Mouse (Mus musculus): ENCODE data around the gene Gm20458. TPM values are rescaled to one million over a fixed set of nuclear protein-coding genes. Genes with fewer than 3 reads are reported as not detected.

Gm20458 gene
- polyA plus RNA-seq, 1 experiment from 2014 or later, result 5.8 TPM

DNA sequence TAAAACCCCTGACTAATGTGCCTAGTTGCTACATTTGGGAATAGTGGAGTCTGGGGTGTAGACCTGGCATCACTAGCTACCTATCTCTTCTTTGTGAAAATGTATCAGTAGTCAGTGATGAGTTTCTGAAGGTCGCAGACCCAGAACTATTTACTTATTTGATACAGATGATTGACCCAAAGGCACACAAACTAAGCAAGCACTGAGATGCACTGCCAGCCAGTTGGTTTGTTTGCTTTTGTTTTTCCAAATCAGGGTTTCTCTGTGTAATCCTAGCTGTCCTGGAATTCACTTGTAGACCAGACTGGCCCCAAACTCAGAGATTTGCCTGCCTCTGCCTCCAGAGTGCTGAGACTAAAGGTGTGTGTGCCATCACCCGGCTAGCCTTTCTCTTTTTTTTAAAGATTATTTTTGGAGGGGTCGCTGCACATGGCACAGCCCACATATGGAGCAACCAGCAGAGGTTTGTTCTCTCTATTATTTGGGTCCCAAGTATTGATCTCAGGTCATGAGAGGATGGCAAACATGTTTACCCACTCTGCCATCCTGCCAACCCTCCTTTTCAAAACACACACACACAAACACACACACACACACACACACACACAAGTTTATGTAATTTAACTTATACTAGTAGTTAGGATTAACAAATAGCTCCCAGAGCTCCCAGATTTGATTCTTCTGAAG is 15.2 kb upstream of the Gm20458 start:
- Histone ChIP-seq H3K36me3 (replicated peaks; ENCODE audit: insufficient read depth, low read length) (no peaks in the 10 kb centered on the region), H3K4me3 (ENCODE audit: low read depth, low read length) (no peak overlapping the region), H3K9me3 (ENCODE audit: low read length) (no peaks in the 10 kb centered on the region), H3K9ac (replicated peaks) (no peak overlapping the region), H3K27ac (ENCODE audit: low read depth) (peak overlapping the region; percentile 89), H3K27me3 (ENCODE audit: insufficient read depth, low read length) (0 out of 2 replicates have a peak, but pooled peaks cover 6% of the 10 kb centered on the region), H3K4me2 (ENCODE audit: low read depth, low read length) (0 out of 2 replicates have a peak overlapping the region, but pooled peaks have one; percentile 27), H3K4me1 (ENCODE audit: insufficient read depth) (no peaks in the 10 kb centered on the region)
- TF ChIP-seq CTCF (IDR thresholded peaks at IDR 0.05; ENCODE audit: low read depth) (no peak), EP300 (IDR thresholded peaks at IDR 0.05; ENCODE audit: low read depth) (peak; percentile 61; the same call in 1 of the 2 replicates)
- ATAC-seq, result peak; percentile 76
- 42% methylated on average over 3 of the region's 3 CpGs for WGBS (ENCODE audit: insufficient replicate concordance)
- no peak for DNase-seq

DNA sequence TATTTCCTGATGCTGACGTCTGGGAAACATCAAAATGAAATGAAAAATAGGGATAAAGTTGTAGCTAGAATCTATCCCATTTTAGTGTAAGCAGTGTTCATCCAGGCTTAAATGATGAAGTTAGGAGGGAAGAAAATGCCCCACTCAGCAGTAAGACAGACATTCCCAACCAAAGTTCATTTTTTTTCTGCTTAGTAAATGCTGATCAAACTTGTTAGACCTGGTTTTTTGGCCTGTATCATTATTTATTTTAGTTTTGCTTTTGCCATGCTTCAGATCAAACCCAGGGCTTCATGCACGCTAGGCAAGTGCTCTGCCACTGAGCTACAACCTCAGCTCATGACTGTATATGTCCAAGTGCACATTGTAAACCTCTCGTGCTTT is 14.7 kb upstream of the Gm20458 start:
- no peaks in the 10 kb centered on the region for H3K4me1 ChIP-seq (ENCODE audit: insufficient read depth)
- ATAC-seq (no peak), DNase-seq (no peak)
- no peak overlapping the region for H3K9ac ChIP-seq (replicated peaks)
- no peaks in the 10 kb centered on the region for H3K36me3 ChIP-seq (replicated peaks; ENCODE audit: insufficient read depth, low read length)
- no peaks in the 10 kb centered on the region for H3K9me3 ChIP-seq (ENCODE audit: low read length)
- TF ChIP-seq EP300 (IDR thresholded peaks at IDR 0.05; ENCODE audit: low read depth), result no peak
- TF ChIP-seq CTCF (IDR thresholded peaks at IDR 0.05; ENCODE audit: low read depth), result no peak
- H3K4me3 ChIP-seq (ENCODE audit: low read depth, low read length), result no peak overlapping the region
- 61% methylated on average over 3 of the region's 3 CpGs for WGBS (ENCODE audit: insufficient replicate concordance)
- H3K27me3 ChIP-seq (ENCODE audit: insufficient read depth, low read length), result 0 out of 2 replicates have a peak, but pooled peaks cover 6% of the 10 kb centered on the region
- peak overlapping the region; percentile 89; the same call in 1 of the 2 replicates for H3K27ac ChIP-seq (ENCODE audit: low read depth)
- H3K4me2 ChIP-seq (ENCODE audit: low read depth, low read length), result no peak overlapping the region

DNA sequence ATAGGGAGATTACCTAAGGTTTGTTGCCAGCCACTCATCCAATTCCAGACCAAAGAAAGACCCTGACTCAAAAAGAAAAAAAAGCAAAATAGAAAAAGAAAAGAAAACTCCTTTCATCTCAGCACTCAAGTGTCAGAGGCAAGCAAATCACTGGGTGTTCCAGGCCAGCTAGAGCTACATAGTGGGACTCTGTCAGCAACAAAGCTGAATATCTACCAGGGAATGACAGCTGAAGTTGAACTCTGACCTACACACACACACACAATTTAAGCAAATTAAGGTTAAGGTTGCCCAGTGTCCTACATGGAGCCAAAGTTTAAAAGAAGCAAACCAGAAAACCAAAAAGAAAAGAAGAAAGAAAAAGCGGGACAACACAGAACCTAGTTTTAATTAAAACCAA is 12.6 kb upstream of the Gm20458 start:
- H3K27me3 ChIP-seq (ENCODE audit: insufficient read depth, low read length), result no peaks in the 10 kb centered on the region
- no peak overlapping the region for H3K4me2 ChIP-seq (ENCODE audit: low read depth, low read length)
- TF ChIP-seq CTCF (IDR thresholded peaks at IDR 0.05; ENCODE audit: low read depth), result no peak
- no peak for TF ChIP-seq EP300 (IDR thresholded peaks at IDR 0.05; ENCODE audit: low read depth)
- no peaks in the 10 kb centered on the region for H3K9me3 ChIP-seq (ENCODE audit: low read length)
- WGBS (ENCODE audit: insufficient replicate concordance), result 82% methylated on average over 1 of the region's 1 CpGs
- H3K4me3 ChIP-seq (ENCODE audit: low read depth, low read length), result no peak overlapping the region
- H3K36me3 ChIP-seq (replicated peaks; ENCODE audit: insufficient read depth, low read length), result no peaks in the 10 kb centered on the region
- DNase-seq, result no peak
- ATAC-seq, result no peak
- H3K9ac ChIP-seq (replicated peaks), result no peak overlapping the region
- 0 out of 2 replicates have a peak overlapping the region, but pooled peaks have one; percentile 12 for H3K27ac ChIP-seq (ENCODE audit: low read depth)
- H3K4me1 ChIP-seq (ENCODE audit: insufficient read depth), result no peaks in the 10 kb centered on the region

DNA sequence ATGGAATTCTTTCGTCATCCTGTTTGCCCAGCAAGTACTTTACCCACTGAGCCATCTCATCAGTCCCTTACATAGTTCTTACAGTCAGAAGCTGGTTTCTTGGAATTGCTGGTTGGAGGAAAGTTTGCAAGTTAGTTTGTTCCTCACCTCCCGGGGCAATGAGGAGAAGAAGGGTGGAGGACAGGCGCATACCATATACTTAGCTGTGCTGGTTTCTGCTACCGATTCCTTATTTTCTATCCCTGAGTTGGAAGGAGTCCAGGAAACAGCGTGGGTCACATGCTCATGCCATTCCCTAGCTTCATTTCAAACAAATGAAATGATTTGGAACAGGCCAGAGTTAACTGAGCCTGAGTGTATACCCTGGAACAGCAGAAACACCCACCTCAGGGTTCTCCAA is 11.8 kb upstream of the Gm20458 start:
- Histone ChIP-seq H3K4me2 (ENCODE audit: low read depth, low read length) (no peak overlapping the region), H3K9ac (replicated peaks) (no peak overlapping the region), H3K27ac (ENCODE audit: low read depth) (no peak overlapping the region), H3K4me3 (ENCODE audit: low read depth, low read length) (no peak overlapping the region), H3K27me3 (ENCODE audit: insufficient read depth, low read length) (no peaks in the 10 kb centered on the region), H3K4me1 (ENCODE audit: insufficient read depth) (peaks cover under 1% of the 10 kb centered on the region; the same call in 1 of the 2 replicates), H3K36me3 (replicated peaks; ENCODE audit: insufficient read depth, low read length) (no peaks in the 10 kb centered on the region), H3K9me3 (ENCODE audit: low read length) (no peaks in the 10 kb centered on the region)
- no peak for DNase-seq
- no peak for ATAC-seq
- TF ChIP-seq EP300 (IDR thresholded peaks at IDR 0.05; ENCODE audit: low read depth) (no peak), CTCF (IDR thresholded peaks at IDR 0.05; ENCODE audit: low read depth) (no peak)
- WGBS (ENCODE audit: insufficient replicate concordance), result 67% methylated on average over 5 of the region's 5 CpGs

DNA sequence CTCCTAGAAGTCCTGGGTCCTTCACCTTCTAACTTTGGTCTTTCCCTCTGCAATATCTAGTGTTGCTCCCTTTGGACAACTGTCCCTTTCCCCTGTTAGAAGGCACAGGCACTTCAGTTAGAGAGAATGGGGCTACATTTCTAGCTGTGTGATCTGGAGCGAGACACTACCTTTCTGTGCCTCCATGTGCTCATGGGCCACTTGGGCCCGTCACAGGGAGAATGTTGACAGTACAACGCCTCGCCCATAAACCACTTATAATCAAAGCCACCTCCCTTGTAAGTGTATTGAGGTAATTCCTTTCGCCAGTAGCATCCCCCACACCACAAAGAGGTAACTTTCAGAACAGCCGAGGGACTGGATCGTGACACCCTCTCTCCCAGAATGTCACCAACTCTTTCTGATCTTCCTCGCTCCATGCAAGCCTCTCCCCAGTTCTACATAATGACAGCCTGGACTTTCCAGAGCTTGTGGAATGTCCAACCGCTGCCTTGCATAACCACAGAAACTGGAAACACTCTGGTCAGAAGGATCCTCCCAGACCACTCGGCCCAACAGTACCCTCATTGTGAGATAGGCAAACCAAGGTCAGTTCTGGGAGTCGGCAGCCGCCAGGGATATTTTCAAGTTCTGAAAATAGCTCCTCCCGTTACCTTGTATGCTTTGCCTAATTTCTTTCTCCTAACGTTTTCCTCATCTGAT is 11.3 kb upstream of the Gm20458 start:
- Histone ChIP-seq H3K36me3 (replicated peaks; ENCODE audit: insufficient read depth, low read length) (no peaks in the 10 kb centered on the region), H3K9ac (replicated peaks) (no peak overlapping the region), H3K27me3 (ENCODE audit: insufficient read depth, low read length) (no peaks in the 10 kb centered on the region), H3K27ac (ENCODE audit: low read depth) (no peak overlapping the region), H3K4me2 (ENCODE audit: low read depth, low read length) (no peak overlapping the region), H3K4me3 (ENCODE audit: low read depth, low read length) (no peak overlapping the region), H3K4me1 (ENCODE audit: insufficient read depth) (peaks cover 4% of the 10 kb centered on the region; the same call in 1 of the 2 replicates), H3K9me3 (ENCODE audit: low read length) (no peaks in the 10 kb centered on the region)
- TF ChIP-seq EP300 (IDR thresholded peaks at IDR 0.05; ENCODE audit: low read depth) (no peak), CTCF (IDR thresholded peaks at IDR 0.05; ENCODE audit: low read depth) (no peak)
- WGBS (ENCODE audit: insufficient replicate concordance), result 79% methylated on average over 14 of the region's 14 CpGs
- DNase-seq (no peak), ATAC-seq (no peak)

- Histone ChIP-seq H3K9me3 (ENCODE audit: low read length) (no peaks in the 10 kb centered on the region), H3K4me3 (ENCODE audit: low read depth, low read length) (no peak overlapping the region), H3K4me2 (ENCODE audit: low read depth, low read length) (no peak overlapping the region), H3K27me3 (ENCODE audit: insufficient read depth, low read length) (no peaks in the 10 kb centered on the region), H3K27ac (ENCODE audit: low read depth) (no peak overlapping the region), H3K36me3 (replicated peaks; ENCODE audit: insufficient read depth, low read length) (no peaks in the 10 kb centered on the region), H3K4me1 (ENCODE audit: insufficient read depth) (peaks cover 15% of the 10 kb centered on the region), H3K9ac (replicated peaks) (no peak overlapping the region)
- DNase-seq, result no peak
- TF ChIP-seq CTCF (IDR thresholded peaks at IDR 0.05; ENCODE audit: low read depth), result no peak
- no peak for TF ChIP-seq EP300 (IDR thresholded peaks at IDR 0.05; ENCODE audit: low read depth)
- no peak for ATAC-seq
- WGBS (ENCODE audit: insufficient replicate concordance), result 61% methylated on average over 12 of the region's 13 CpGs
Measured at GRCm38 (mm10) chr2:164452000-164452676, 8.6 kb upstream of the Gm20458 start.

Data from liver, postnatal 0 days (tissue).